Mouse (Mus musculus): ENCODE results near the gene Slc7a5.

Slc7a5 gene

GRCm38 (mm10) chr8:121907587-121908248 lies at the start of gene Slc7a5:
TSS of gene Slc7a5 (minus strand) at chr8:121907694.
- DNase-seq (ENCODE audit: low spot score in 2 of 2) = peak; percentile 93

- DNase-seq (ENCODE audit: low spot score in 2 of 2) = no peak
Observed at GRCm38 (mm10) chr8:121955825-121956500, 48.5 kb upstream of the Slc7a5 start.

GRCm38 (mm10) chr8:121954981-121955555 lies 47.6 kb upstream of the Slc7a5 start:
- DNase-seq (ENCODE audit: low spot score in 2 of 2) = no peak

- no peak for DNase-seq (ENCODE audit: low spot score in 2 of 2)
Observed at GRCm38 (mm10) chr8:121953821-121954545, 46.5 kb upstream of the Slc7a5 start.

- no peak for DNase-seq (ENCODE audit: low spot score in 2 of 2)
Observed at GRCm38 (mm10) chr8:121952800-121953199, 45.3 kb upstream of the Slc7a5 start.

- no peak for DNase-seq (ENCODE audit: low spot score in 2 of 2)
Observed at GRCm38 (mm10) chr8:121952122-121952521, 44.6 kb upstream of the Slc7a5 start.

- no peak for DNase-seq (ENCODE audit: low spot score in 2 of 2)
Observed at GRCm38 (mm10) chr8:121951656-121952009, 44.1 kb upstream of the Slc7a5 start.

GRCm38 (mm10) chr8:121950749-121951655 lies 43.5 kb upstream of the Slc7a5 start:
- DNase-seq (ENCODE audit: low spot score in 2 of 2) = peak; percentile 40 to 45

GRCm38 (mm10) chr8:121949941-121950748 lies 42.7 kb upstream of the Slc7a5 start:
- DNase-seq (ENCODE audit: low spot score in 2 of 2) = peak; percentile 97 to 98

- DNase-seq (ENCODE audit: low spot score in 2 of 2) = no peak
Observed at GRCm38 (mm10) chr8:121949222-121949800, 41.8 kb upstream of the Slc7a5 start, which contains the start of gene Banp. TSS of gene Banp (plus strand) at chr8:121949750.

- no peak for DNase-seq (ENCODE audit: low spot score in 2 of 2)
Observed at GRCm38 (mm10) chr8:121948321-121949145, 41.0 kb upstream of the Slc7a5 start.

GRCm38 (mm10) chr8:121947753-121948141 lies 40.3 kb upstream of the Slc7a5 start:
- peak; percentile 56 to 67 for DNase-seq (ENCODE audit: low spot score in 2 of 2)

- DNase-seq (ENCODE audit: low spot score in 2 of 2) = no peak
Observed at GRCm38 (mm10) chr8:121947047-121947752, 39.7 kb upstream of the Slc7a5 start.

- no peak for DNase-seq (ENCODE audit: low spot score in 2 of 2)
Observed at GRCm38 (mm10) chr8:121946351-121946750, 38.9 kb upstream of the Slc7a5 start.

GRCm38 (mm10) chr8:121944831-121945230 lies 37.3 kb upstream of the Slc7a5 start, which contains the start of gene Car5a:
TSS of gene Car5a (minus strand) at chr8:121944904.
- DNase-seq (ENCODE audit: low spot score in 2 of 2) = no peak

- DNase-seq (ENCODE audit: low spot score in 2 of 2) = no peak
Observed at GRCm38 (mm10) chr8:121943716-121944115, 36.2 kb upstream of the Slc7a5 start.

GRCm38 (mm10) chr8:121943057-121943540 lies 35.6 kb upstream of the Slc7a5 start:
- no peak for DNase-seq (ENCODE audit: low spot score in 2 of 2)

- DNase-seq (ENCODE audit: low spot score in 2 of 2) = no peak
Observed at GRCm38 (mm10) chr8:121938732-121939131, 31.2 kb upstream of the Slc7a5 start.

Measured in right cerebral cortex, postnatal 36 days (tissue).